Mouse (Mus musculus): ENCODE results near the gene Tbkbp1. TPM values are rescaled to one million over a fixed set of nuclear protein-coding genes. Genes with fewer than 3 reads are reported as not detected.

Tbkbp1 gene
- polyA plus RNA-seq, 1 experiment from 2014 or later, result 1.0 TPM

DNA sequence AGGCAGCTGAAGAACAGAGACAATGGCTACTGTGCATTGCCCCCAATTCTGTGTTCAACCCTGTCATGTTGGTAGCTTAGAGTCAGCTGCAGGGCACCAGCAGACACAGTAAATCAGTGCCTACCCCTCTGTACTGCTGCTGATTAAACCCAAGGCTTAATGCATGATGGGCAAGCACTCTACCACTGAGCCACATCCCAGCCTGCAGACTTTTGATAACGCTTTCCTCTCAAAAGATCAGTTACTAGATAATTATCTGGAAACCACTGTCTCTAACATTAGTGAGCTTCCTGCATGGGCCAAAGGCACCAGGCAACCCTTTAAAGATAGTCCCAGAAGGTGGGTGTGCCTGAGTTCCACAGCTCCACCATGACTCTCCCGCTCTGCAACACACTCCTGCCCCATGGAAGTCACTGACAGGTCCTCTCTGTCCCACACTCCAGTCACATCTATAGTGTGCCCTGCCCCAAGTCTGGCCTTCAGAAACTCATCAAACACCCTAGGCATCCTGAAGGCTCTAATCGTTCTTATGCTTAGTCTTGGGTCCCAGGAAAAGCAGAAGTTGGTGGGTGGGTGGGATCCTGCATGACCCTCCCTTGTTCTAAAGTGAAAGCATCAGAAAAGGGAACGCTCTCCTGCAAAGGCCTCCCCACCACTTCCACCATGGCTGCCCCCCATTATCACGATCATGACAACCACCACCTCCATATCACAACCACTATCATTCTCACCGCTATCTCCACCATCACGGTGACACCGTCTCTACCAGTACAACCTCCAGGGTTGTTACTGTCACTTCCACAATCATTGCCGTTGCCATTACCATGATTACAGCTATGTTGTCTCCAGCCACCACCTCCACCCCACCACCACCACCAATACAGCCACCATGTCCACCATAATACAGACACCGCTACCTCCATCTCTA lies 47.9 kb downstream of the Tbkbp1 start:
- Histone ChIP-seq H3K36me3 (no peaks in the 10 kb centered on the region), H3K4me3 (replicated peaks) (no peak overlapping the region), H3K4me1 (replicated peaks) (no peaks in the 10 kb centered on the region; the same call in 1 of the 2 replicates), H3K9me3 (replicated peaks) (no peaks in the 10 kb centered on the region), H3K9ac (no peak overlapping the region), H3K4me2 (no peak overlapping the region), H3K27me3 (peaks cover 37% of the 10 kb centered on the region), H3K27ac (no peak overlapping the region)
- ATAC-seq (ENCODE audit: low read depth), result no peak
- no peak for DNase-seq
- 40% methylated on average over 10 of the region's 10 CpGs for WGBS (ENCODE audit: insufficient replicate concordance)

DNA sequence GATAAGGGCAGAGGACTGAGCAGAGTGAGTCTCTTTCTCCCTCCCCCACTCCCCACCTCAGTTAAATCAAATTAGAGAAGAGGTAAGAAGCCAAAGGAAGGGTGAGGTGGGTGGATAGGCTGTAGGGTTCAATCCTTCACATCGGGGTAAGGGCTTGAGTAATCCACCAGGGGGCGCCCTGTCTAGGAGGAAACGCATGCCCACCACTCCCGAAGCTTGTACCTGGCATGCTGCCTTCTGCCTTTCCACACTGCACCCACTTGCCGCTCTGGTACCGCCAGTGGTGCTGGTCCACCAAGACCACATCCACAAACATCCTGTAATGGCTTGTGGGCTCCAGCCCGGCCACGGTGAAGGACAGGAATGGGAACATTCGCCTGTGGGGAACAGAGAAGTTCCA lies 49.6 kb downstream of the Tbkbp1 start:
- H3K4me3 ChIP-seq (replicated peaks), result no peak overlapping the region
- 16% methylated on average over 9 of the region's 9 CpGs for WGBS (ENCODE audit: insufficient replicate concordance)
- no peak overlapping the region for H3K4me2 ChIP-seq
- H3K4me1 ChIP-seq (replicated peaks), result no peaks in the 10 kb centered on the region; the same call in 1 of the 2 replicates
- DNase-seq (peak; percentile 39), ATAC-seq (ENCODE audit: low read depth) (no peak)
- H3K9ac ChIP-seq, result no peak overlapping the region
- no peaks in the 10 kb centered on the region for H3K36me3 ChIP-seq
- peaks cover 54% of the 10 kb centered on the region for H3K27me3 ChIP-seq
- no peaks in the 10 kb centered on the region for H3K9me3 ChIP-seq (replicated peaks)
- no peak overlapping the region for H3K27ac ChIP-seq

DNA sequence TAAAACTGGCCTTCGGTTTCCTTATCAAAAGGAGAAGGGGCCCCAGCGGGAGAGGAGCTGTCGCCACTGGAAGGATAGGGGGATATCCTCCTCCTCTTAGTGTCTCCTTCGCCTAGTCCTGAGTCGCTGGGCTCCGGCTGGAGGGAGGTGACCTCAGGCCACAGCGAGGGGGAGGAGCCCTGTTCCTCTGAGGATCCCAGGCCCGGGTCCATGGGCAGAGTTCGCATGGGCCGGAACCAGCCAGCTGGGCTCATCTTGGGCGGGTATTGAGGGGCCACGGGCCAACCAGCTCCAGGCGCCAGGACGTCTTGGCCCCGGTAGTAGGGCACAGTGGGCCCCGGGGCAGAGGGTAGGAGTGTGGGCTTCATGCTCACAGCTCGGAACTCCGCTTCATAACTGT lies 52.5 kb downstream of the Tbkbp1 start:
- 12% methylated on average over 18 of the region's 18 CpGs for WGBS (ENCODE audit: insufficient replicate concordance)
- Histone ChIP-seq H3K9ac (no peak overlapping the region), H3K9me3 (replicated peaks) (no peaks in the 10 kb centered on the region), H3K27me3 (peaks cover 69% of the 10 kb centered on the region), H3K36me3 (no peaks in the 10 kb centered on the region), H3K4me1 (replicated peaks) (no peaks in the 10 kb centered on the region; the same call in 1 of the 2 replicates), H3K4me2 (no peak overlapping the region), H3K4me3 (replicated peaks) (no peak overlapping the region), H3K27ac (no peak overlapping the region)
- DNase-seq (no peak), ATAC-seq (ENCODE audit: low read depth) (no peak)

DNA sequence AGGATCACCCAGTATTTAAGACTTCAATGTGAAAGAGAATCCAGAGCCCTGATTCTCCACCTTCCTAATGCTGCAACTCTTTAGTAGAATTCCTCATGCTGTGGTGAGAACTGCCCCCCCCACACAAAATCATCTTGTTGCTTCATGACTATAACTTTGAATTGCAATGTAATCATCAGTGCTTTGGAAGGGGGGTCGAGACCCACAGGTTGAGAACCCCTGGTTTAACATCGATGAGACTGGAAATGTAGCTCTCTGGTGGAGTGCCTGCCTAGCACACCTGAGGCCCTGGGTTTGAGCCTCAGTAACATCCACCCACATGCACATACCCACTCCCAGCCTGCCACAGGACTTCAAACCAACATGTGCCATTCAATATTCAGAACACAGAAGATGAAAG lies 56.7 kb downstream of the Tbkbp1 start:
- Histone ChIP-seq H3K27ac (no peak overlapping the region), H3K27me3 (peaks cover 64% of the 10 kb centered on the region), H3K4me2 (no peak overlapping the region), H3K9ac (no peak overlapping the region), H3K4me1 (replicated peaks) (no peaks in the 10 kb centered on the region; the same call in 1 of the 2 replicates), H3K36me3 (no peaks in the 10 kb centered on the region), H3K9me3 (replicated peaks) (no peaks in the 10 kb centered on the region), H3K4me3 (replicated peaks) (no peak overlapping the region)
- WGBS (ENCODE audit: insufficient replicate concordance), result 39% methylated on average over 2 of the region's 2 CpGs
- DNase-seq (no peak), ATAC-seq (ENCODE audit: low read depth) (no peak)

DNA sequence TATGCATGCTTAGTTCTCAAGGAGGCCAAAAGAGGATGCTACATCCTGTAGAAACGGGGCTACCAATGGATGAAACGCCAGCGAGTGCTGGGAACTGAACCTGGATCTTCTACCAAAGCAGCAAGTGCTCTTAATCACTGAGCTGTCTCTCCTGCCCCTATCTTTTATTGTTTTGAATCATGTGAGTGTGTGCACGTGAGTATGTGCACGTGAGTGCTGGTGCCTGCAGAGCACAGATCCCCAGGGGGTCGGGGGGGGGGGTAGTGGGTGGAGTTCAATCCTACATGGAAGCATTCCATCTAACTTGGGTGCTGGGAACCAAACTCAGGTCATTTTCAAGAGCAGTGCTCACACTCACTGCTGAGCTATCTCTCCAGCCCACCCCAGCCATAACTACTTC lies 64.9 kb downstream of the Tbkbp1 start:
- H3K9me3 ChIP-seq (replicated peaks), result 0 out of 2 replicates have a peak, but pooled peaks cover 5% of the 10 kb centered on the region
- ATAC-seq (ENCODE audit: low read depth) (no peak), DNase-seq (no peak)
- H3K36me3 ChIP-seq, result no peaks in the 10 kb centered on the region
- H3K4me3 ChIP-seq (replicated peaks), result no peak overlapping the region
- no peak overlapping the region for H3K27ac ChIP-seq
- H3K9ac ChIP-seq, result no peak overlapping the region
- no peaks in the 10 kb centered on the region for H3K4me1 ChIP-seq (replicated peaks)
- WGBS (ENCODE audit: insufficient replicate concordance), result 53% methylated on average over 6 of the region's 6 CpGs
- no peak overlapping the region for H3K4me2 ChIP-seq
- peaks cover 35% of the 10 kb centered on the region for H3K27me3 ChIP-seq

Small RNA genes within 50 kb of the gene (microRNA-seq; reads per million reads assigned to microRNA genes)
- gene Mir7235, result not detected

Other genes starting within 250 kb of the Tbkbp1 start
- gene Cdk5rap3, start 235.0 kb downstream of the Tbkbp1 start, polyA plus RNA-seq (2015; fragmentation: Nextera tagmentation; extraction: Ambion mirVana), result 39.6 and 44.4 TPM in 2 replicates
- gene Prr15l, start 223.4 kb downstream of the Tbkbp1 start, polyA plus RNA-seq (2015; fragmentation: Nextera tagmentation; extraction: Ambion mirVana), result 4.4 and 5.2 TPM in 2 replicates
- 652 and 660 TPM in 2 replicates for gene Pnpo, start 207.5 kb downstream of the Tbkbp1 start, polyA plus RNA-seq (2015; fragmentation: Nextera tagmentation; extraction: Ambion mirVana)
- 13.0 and 15.3 TPM in 2 replicates for gene Sp2, start 168.5 kb downstream of the Tbkbp1 start, polyA plus RNA-seq (2015; fragmentation: Nextera tagmentation; extraction: Ambion mirVana)
- gene Sp6, start 138.1 kb downstream of the Tbkbp1 start, polyA plus RNA-seq (2015; fragmentation: Nextera tagmentation; extraction: Ambion mirVana), result 0.05 and 0.08 TPM in 2 replicates
- gene Scrn2, start 121.6 kb downstream of the Tbkbp1 start, polyA plus RNA-seq (2015; fragmentation: Nextera tagmentation; extraction: Ambion mirVana), result 10.0 and 11.2 TPM in 2 replicates
- gene Lrrc46, start 110.1 kb downstream of the Tbkbp1 start, polyA plus RNA-seq (2015; fragmentation: Nextera tagmentation; extraction: Ambion mirVana), result 0.29 and 0.38 TPM in 2 replicates
- 45.7 and 51.4 TPM in 2 replicates for gene Mrpl10, start 109.9 kb downstream of the Tbkbp1 start, polyA plus RNA-seq (2015; fragmentation: Nextera tagmentation; extraction: Ambion mirVana)
- gene Osbpl7, start 100.9 kb downstream of the Tbkbp1 start, polyA plus RNA-seq (2015; fragmentation: Nextera tagmentation; extraction: Ambion mirVana), result 2.3 and 2.7 TPM in 2 replicates
- gene Tbx21, start 36.2 kb downstream of the Tbkbp1 start, polyA plus RNA-seq (2015; fragmentation: Nextera tagmentation; extraction: Ambion mirVana), result not detected in 2 replicates
- 29.2 and 30.8 TPM in 2 replicates for gene Kpnb1, start 36.4 kb upstream of the Tbkbp1 start, polyA plus RNA-seq (2015; fragmentation: Nextera tagmentation; extraction: Ambion mirVana)
- gene Npepps, start 129.1 kb upstream of the Tbkbp1 start, polyA plus RNA-seq (2015; fragmentation: Nextera tagmentation; extraction: Ambion mirVana), result 19.1 and 22.0 TPM in 2 replicates
- gene Mrpl45, start 164.2 kb upstream of the Tbkbp1 start, polyA plus RNA-seq (2015; fragmentation: Nextera tagmentation; extraction: Ambion mirVana), result 33.4 and 39.8 TPM in 2 replicates
- 0.01 TPM in 1 of 2 replicates, not detected in the other for gene Gpr179, start 200.6 kb upstream of the Tbkbp1 start, polyA plus RNA-seq (2015; fragmentation: Nextera tagmentation; extraction: Ambion mirVana)
- gene Socs7, start 211.1 kb upstream of the Tbkbp1 start, polyA plus RNA-seq (2015; fragmentation: Nextera tagmentation; extraction: Ambion mirVana), result 1.0 and 1.1 TPM in 2 replicates